Mouse (Mus musculus) embryonic facial prominence, embryonic 15.5 days (tissue): ENCODE data around the gene Ntrk3. TPM values are rescaled to one million over a fixed set of nuclear protein-coding genes. Genes with fewer than 3 reads are reported as not detected.

Experiments
- ATAC-seq: fragments of 200-750 bp; cut with Nextera tagmentation; 2 replicates; pipeline ENCODE4 v1.8.0; 2017; ENCODE audit warnings: low read depth, moderate TSS enrichment; ENCODE audit not compliant: insufficient number of reproducible peaks, low FRiP score, low TSS enrichment
- H3K27ac ChIP-seq: fragments of 300-500 bp; sonication (generic); replicated peaks from 2 replicates; pipeline ENCODE4 v1.5.1; 2015; ENCODE audit warnings: mild to moderate bottlenecking, inconsistent platforms
- H3K27me3 ChIP-seq: fragments of 300-500 bp; sonication (generic); 2 replicates; pipeline ENCODE4 v1.6.1; 2015; ENCODE audit warnings: inconsistent platforms
- H3K36me3 ChIP-seq: fragments of 300-500 bp; sonication (generic); 2 replicates; pipeline ENCODE4 v1.6.1; 2015; ENCODE audit warnings: mild to moderate bottlenecking, inconsistent platforms
- H3K4me1 ChIP-seq: fragments of 300-500 bp; sonication (generic); 2 replicates; pipeline ENCODE4 v1.6.1; 2015; ENCODE audit warnings: inconsistent platforms
- H3K4me2 ChIP-seq: fragments of 300-500 bp; sonication (generic); replicated peaks from 2 replicates; pipeline ENCODE4 v1.6.1; 2015; ENCODE audit warnings: mild to moderate bottlenecking, inconsistent platforms
- H3K4me3 ChIP-seq: fragments of 300-500 bp; sonication (generic); replicated peaks from 2 replicates; pipeline ENCODE4 v1.5.1; 2015; ENCODE audit warnings: mild to moderate bottlenecking, inconsistent platforms
- H3K9ac ChIP-seq: fragments of 300-500 bp; sonication (generic); 2 replicates; pipeline ENCODE4 v1.6.1; 2015; ENCODE audit warnings: inconsistent platforms
- H3K9me3 ChIP-seq: fragments of 300-500 bp; sonication (generic); replicated peaks from 2 replicates; pipeline ENCODE4 v1.6.1; 2016; ENCODE audit warnings: inconsistent platforms
- WGBS: fragments of 180-500 bp; shearing (Covaris S2); methylation state at CpG from one replicate; pipeline ENCODE4 v1.1.7; 2015; 5-methylcytosine and 5-hydroxymethylcytosine counted together
- polyA plus RNA-seq: library from polyadenylated mRNA; unstranded; fragments of >200 nt; fragmentation: Nextera tagmentation; extraction: Ambion mirVana; gene quantifications from 2 replicates; pipeline ENCODE4 v1.2.1, GENCODE M21; 2015

Ntrk3 gene
- polyA plus RNA-seq, 1 experiment from 2014 or later: 4.0 TPM

GRCm38 (mm10) chr7:78507032-78507611 lies 230.7 kb downstream of the Ntrk3 start:
- H3K4me1 ChIP-seq: no peaks in the 10 kb centered on the region
- ATAC-seq: no peak
- no peak overlapping the region for H3K9ac ChIP-seq
- 55% methylated on average over 2 of the region's 2 CpGs for WGBS
- H3K4me3 ChIP-seq: no peak overlapping the region
- H3K9me3 ChIP-seq: no peaks in the 10 kb centered on the region
- no peaks in the 10 kb centered on the region for H3K27me3 ChIP-seq
- H3K27ac ChIP-seq: no peak overlapping the region
- H3K4me2 ChIP-seq: no peak overlapping the region
- H3K36me3 ChIP-seq: no peaks in the 10 kb centered on the region

- no peak overlapping the region for H3K4me3 ChIP-seq
- 82% methylated on average over 5 of the region's 5 CpGs for WGBS
- no peaks in the 10 kb centered on the region for H3K27me3 ChIP-seq
- H3K4me2 ChIP-seq: no peak overlapping the region
- ATAC-seq: no peak
- H3K27ac ChIP-seq: no peak overlapping the region
- no peaks in the 10 kb centered on the region for H3K36me3 ChIP-seq
- H3K4me1 ChIP-seq: no peaks in the 10 kb centered on the region
- no peak overlapping the region for H3K9ac ChIP-seq
- H3K9me3 ChIP-seq: no peaks in the 10 kb centered on the region
Measured at GRCm38 (mm10) chr7:78500863-78501262, 236.9 kb downstream of the Ntrk3 start.

GRCm38 (mm10) chr7:78499970-78500369 lies 237.8 kb downstream of the Ntrk3 start:
- Histone ChIP-seq H3K4me3 (no peak overlapping the region), H3K9me3 (no peaks in the 10 kb centered on the region), H3K9ac (no peak overlapping the region), H3K27ac (no peak overlapping the region), H3K4me2 (no peak overlapping the region), H3K4me1 (no peaks in the 10 kb centered on the region), H3K27me3 (no peaks in the 10 kb centered on the region), H3K36me3 (no peaks in the 10 kb centered on the region)
- 80% methylated on average over 1 of the region's 1 CpGs for WGBS
- no peak for ATAC-seq

- Histone ChIP-seq H3K4me2 (no peak overlapping the region), H3K9me3 (no peaks in the 10 kb centered on the region), H3K9ac (no peak overlapping the region), H3K4me1 (no peaks in the 10 kb centered on the region), H3K27ac (no peak overlapping the region), H3K4me3 (no peak overlapping the region), H3K36me3 (no peaks in the 10 kb centered on the region), H3K27me3 (no peaks in the 10 kb centered on the region)
- ATAC-seq: no peak
- 80% methylated on average over 4 of the region's 4 CpGs for WGBS
Measured at GRCm38 (mm10) chr7:78498356-78498755, 239.5 kb downstream of the Ntrk3 start.

- no peak overlapping the region for H3K4me3 ChIP-seq
- H3K9ac ChIP-seq: no peak overlapping the region
- H3K4me2 ChIP-seq: no peak overlapping the region
- H3K27ac ChIP-seq: no peak overlapping the region
- WGBS: 46% methylated on average over 7 of the region's 7 CpGs
- H3K9me3 ChIP-seq: no peaks in the 10 kb centered on the region
- no peak for ATAC-seq
- H3K4me1 ChIP-seq: no peaks in the 10 kb centered on the region
- no peaks in the 10 kb centered on the region for H3K27me3 ChIP-seq
- H3K36me3 ChIP-seq: no peaks in the 10 kb centered on the region
Measured at GRCm38 (mm10) chr7:78497819-78498218, 240.0 kb downstream of the Ntrk3 start.

- no peak for ATAC-seq
- Histone ChIP-seq H3K36me3 (no peaks in the 10 kb centered on the region), H3K9me3 (no peaks in the 10 kb centered on the region), H3K27me3 (no peaks in the 10 kb centered on the region), H3K27ac (no peak overlapping the region), H3K4me2 (no peak overlapping the region), H3K9ac (no peak overlapping the region), H3K4me1 (no peaks in the 10 kb centered on the region), H3K4me3 (no peak overlapping the region)
- whole genome bisulfite sequencing: 88% methylated on average over 7 of the region's 7 CpGs
Measured at GRCm38 (mm10) chr7:78493591-78493990, 244.2 kb downstream of the Ntrk3 start.

GRCm38 (mm10) chr7:78491176-78491575 lies 246.6 kb downstream of the Ntrk3 start:
- Histone ChIP-seq H3K4me2 (no peak overlapping the region), H3K9ac (no peak overlapping the region), H3K4me1 (no peaks in the 10 kb centered on the region), H3K4me3 (no peak overlapping the region), H3K36me3 (no peaks in the 10 kb centered on the region), H3K27me3 (no peaks in the 10 kb centered on the region), H3K9me3 (no peaks in the 10 kb centered on the region), H3K27ac (no peak overlapping the region)
- 39% methylated on average over 7 of the region's 7 CpGs for WGBS
- no peak for ATAC-seq

GRCm38 (mm10) chr7:78484290-78484689 lies 253.5 kb downstream of the Ntrk3 start:
- H3K36me3 ChIP-seq: no peaks in the 10 kb centered on the region
- WGBS: 79% methylated on average over 2 of the region's 2 CpGs
- no peak for ATAC-seq
- H3K4me2 ChIP-seq: no peak overlapping the region
- no peaks in the 10 kb centered on the region for H3K4me1 ChIP-seq
- no peak overlapping the region for H3K9ac ChIP-seq
- H3K27me3 ChIP-seq: no peaks in the 10 kb centered on the region
- H3K4me3 ChIP-seq: no peak overlapping the region
- H3K9me3 ChIP-seq: no peaks in the 10 kb centered on the region
- H3K27ac ChIP-seq: no peak overlapping the region

- Histone ChIP-seq H3K27ac (no peak overlapping the region), H3K4me2 (no peak overlapping the region), H3K36me3 (no peaks in the 10 kb centered on the region), H3K27me3 (no peaks in the 10 kb centered on the region), H3K9ac (no peak overlapping the region), H3K9me3 (no peaks in the 10 kb centered on the region), H3K4me1 (no peaks in the 10 kb centered on the region), H3K4me3 (no peak overlapping the region)
- no peak for ATAC-seq
- 89% methylated on average over 3 of the region's 3 CpGs for WGBS
Measured at GRCm38 (mm10) chr7:78483729-78484128, 254.1 kb downstream of the Ntrk3 start.

- H3K9me3 ChIP-seq: no peaks in the 10 kb centered on the region
- no peak overlapping the region for H3K9ac ChIP-seq
- no peaks in the 10 kb centered on the region for H3K27me3 ChIP-seq
- H3K4me1 ChIP-seq: no peaks in the 10 kb centered on the region
- no peak; the same call in 1 of the 2 replicates for ATAC-seq
- H3K4me3 ChIP-seq: no peak overlapping the region
- WGBS: 57% methylated on average over 2 of the region's 2 CpGs
- no peak overlapping the region for H3K4me2 ChIP-seq
- no peak overlapping the region for H3K27ac ChIP-seq
- H3K36me3 ChIP-seq: no peaks in the 10 kb centered on the region
Measured at GRCm38 (mm10) chr7:78483061-78483460, 254.8 kb downstream of the Ntrk3 start.

- Histone ChIP-seq H3K4me1 (no peaks in the 10 kb centered on the region), H3K27ac (no peak overlapping the region), H3K4me3 (no peak overlapping the region), H3K27me3 (no peaks in the 10 kb centered on the region), H3K36me3 (no peaks in the 10 kb centered on the region), H3K9me3 (no peaks in the 10 kb centered on the region), H3K4me2 (no peak overlapping the region), H3K9ac (no peak overlapping the region)
- no peak for ATAC-seq
- 79% methylated on average over 2 of the region's 2 CpGs for WGBS
Measured at GRCm38 (mm10) chr7:78478881-78479280, 258.9 kb downstream of the Ntrk3 start.

GRCm38 (mm10) chr7:78471755-78472154 lies 266.1 kb downstream of the Ntrk3 start:
- H3K4me1 ChIP-seq: no peaks in the 10 kb centered on the region
- H3K4me2 ChIP-seq: no peak overlapping the region
- no peaks in the 10 kb centered on the region for H3K36me3 ChIP-seq
- ATAC-seq: no peak
- WGBS: 80% methylated on average over 4 of the region's 4 CpGs
- no peak overlapping the region for H3K9ac ChIP-seq
- no peaks in the 10 kb centered on the region for H3K27me3 ChIP-seq
- H3K4me3 ChIP-seq: no peak overlapping the region
- no peak overlapping the region for H3K27ac ChIP-seq
- no peaks in the 10 kb centered on the region for H3K9me3 ChIP-seq
